Mouse (Mus musculus): ENCODE measurements at regions not wholly inside any gene's neighbourhood (a gene's known extent, or its start where the extent isn't known, plus 50 kb on each side); places are given as distances from the start of the nearest gene placed in this dataset.

DNA sequence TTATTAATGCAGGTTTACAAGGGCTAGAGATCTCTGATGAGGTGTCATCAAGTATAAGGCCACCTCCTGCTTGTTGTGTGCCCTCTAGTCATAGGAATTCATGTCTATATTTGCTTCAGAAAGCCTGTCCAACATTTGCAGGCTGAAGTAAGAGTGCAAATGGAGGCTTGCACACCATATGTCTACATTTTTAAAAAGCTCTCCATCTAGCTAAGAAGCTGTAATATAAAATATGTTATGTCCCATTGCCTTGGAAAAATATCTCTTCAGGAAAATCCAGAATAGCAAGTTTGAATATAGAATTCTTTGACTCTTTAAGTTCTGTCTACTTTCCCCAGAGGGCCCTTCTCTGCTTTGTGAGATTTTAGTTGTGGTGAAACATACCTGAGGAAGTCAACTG is 134.6 kb downstream of the Cd24a start:
- DNase-seq (ENCODE audit: low spot score in 2 of 2) = no peak

DNA sequence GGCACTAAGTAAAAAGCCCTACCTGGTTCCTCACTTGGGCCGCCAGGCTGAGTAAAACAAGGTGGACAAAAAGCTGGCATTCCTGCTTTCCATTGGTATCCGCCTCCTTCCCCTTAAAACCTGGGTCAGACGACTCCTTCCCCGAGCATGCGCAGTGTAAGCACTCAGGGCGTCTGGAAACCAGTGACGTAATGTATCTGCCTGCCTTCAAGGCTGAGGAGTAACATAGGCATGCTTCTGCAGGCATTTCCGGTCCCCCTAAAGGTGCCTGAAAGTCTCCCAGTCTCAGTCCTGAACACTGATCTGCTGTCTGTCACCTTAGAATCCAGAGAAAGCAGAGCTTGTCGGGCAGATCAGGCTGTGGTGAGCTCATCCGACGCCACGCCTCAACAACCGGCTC is 140.7 kb downstream of the Cd24a start:
- DNase-seq (ENCODE audit: low spot score in 2 of 2) = peak; percentile 18 to 51

DNA sequence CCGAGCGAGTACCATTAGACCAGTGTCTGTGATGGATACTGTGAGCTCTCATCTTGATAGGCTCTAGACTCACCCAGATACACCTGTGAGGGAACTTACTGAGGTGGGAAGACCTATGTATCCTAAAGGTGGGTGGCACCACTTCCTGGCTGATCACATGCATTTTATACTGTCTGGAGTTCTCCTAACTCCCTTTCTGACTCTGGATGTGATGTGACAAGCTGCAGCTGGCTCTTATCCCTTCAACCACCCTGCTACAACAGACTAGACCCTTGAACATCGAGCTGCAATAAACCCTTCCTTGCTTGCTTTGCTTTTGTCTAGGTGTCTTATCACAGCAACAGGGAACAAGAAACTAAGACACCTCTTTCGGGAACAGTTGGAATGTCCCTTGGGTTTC is 143.3 kb downstream of the Cd24a start:
- no peak for DNase-seq (ENCODE audit: low spot score in 2 of 2)

DNA sequence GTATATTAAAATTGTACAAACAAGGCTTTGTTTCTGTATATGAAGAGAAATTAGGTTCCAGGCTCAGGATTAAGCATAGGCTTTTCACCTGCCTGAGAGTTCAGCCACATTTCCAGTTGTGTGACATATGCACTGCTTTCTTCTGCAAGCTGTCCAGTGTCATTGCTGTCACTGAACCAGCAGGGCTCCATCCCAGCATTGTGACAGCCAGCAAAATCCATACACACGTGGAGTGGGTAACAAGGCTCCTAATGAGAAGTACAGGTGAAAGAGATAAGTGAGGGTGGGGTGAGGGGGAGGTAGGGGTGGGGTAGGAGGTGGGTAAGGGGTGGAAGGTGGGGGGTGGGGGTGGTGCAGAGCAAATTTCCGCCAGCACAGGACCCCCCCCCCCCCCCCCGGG is 144.1 kb downstream of the Cd24a start:
- DNase-seq (ENCODE audit: low spot score in 2 of 2) = no peak

DNA sequence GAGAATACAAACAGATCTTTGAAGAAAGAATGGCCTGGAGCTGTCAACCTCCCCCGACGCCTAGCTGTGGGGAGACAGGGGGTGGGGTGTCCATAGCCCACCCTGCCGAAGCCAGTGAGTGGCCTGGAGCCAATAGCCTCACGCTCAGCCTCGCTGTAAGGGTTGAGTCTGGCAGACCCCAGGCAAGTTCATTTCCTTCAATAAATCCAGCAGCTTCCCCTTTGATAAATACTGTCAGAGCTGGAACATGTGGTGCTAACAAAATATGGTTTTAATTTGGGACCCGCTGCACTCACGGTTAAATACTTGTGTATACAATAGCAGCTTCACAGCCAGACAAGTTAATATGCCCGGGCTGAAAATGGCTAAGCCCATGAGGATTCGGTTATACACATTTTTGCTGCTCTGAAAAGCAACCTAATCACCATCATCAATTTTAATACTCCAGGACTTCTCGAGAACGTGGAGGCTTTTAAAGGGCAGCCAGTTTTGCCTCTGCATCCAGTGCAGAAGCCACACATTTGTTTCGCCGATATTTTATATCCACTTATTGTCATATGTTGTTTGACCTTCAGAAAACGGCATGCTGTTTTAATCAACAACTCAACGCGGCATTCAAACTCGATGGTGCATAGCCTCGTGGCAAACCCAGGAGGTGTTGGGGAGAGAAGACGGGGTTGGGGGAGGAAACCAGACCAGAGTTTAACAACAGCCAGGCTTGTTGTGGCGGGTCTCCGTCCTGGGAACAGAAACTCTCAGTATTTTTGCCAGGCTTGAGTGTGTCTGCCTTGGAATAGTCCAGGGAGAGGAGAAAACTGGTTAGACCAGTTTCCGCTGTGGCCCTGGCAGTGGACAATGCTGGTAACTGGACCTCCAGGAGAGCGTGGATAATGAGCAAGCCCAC is 144.9 kb downstream of the Cd24a start:
- peak; percentile 45 to 57 for DNase-seq (ENCODE audit: low spot score in 2 of 2)

DNA sequence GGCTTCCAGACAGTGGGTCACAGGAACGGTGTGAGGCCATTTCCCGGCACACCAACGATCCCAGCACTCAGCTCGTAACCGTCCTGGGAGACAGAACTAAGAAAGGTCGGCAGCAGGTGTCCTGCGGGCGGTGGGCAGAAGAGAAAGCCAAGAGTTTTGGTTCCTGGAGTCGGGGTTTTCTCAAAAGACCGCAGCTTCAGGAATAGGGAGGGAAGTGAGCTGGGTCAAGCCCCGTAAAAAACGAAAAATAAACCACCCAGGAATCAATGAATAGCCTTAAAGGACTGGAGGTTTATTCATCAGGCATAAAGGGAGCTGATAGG is 145.5 kb downstream of the Cd24a start:
- DNase-seq (ENCODE audit: low spot score in 2 of 2) = no peak

DNA sequence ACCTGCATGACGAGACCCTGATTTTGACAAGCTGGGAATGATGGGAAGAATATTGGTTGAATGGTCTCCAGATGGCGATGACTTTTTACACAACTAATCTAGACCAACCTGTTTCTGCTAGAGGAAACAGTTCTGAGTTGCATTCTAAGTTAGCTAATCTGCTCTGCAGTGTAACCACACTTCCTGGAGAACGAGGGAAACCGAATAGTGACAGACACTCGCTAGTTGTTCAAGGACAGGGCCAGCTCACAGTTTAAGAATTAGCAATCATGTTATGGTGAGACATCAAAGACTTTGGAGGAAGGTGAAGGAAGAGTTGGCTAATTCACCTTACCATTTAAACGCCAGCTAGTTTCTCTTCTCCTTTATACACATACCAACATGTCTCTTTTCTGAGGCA is 149.7 kb downstream of the Cd24a start:
- no peak for DNase-seq (ENCODE audit: low spot score in 2 of 2)

DNA sequence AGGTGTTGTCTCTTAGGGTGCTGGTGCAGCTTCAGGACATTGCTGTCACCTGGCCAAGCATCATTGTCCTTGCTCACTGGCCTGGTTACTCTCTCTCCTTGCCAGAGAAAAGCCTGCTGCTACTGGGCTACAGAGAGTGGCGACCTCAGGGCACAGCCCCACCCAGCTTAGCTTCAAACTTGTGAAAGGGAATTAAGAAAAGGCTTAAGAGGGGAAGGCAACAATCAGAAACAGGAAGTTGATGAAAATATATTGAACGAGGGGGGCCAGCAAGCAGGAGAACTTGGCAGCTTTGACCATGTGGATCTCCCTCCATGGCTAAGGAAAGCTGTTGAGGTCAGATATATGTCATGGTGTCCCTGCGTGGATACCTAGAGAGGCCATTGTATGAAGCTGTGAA is 151.1 kb downstream of the Cd24a start:
- DNase-seq (ENCODE audit: low spot score in 2 of 2) = no peak

DNA sequence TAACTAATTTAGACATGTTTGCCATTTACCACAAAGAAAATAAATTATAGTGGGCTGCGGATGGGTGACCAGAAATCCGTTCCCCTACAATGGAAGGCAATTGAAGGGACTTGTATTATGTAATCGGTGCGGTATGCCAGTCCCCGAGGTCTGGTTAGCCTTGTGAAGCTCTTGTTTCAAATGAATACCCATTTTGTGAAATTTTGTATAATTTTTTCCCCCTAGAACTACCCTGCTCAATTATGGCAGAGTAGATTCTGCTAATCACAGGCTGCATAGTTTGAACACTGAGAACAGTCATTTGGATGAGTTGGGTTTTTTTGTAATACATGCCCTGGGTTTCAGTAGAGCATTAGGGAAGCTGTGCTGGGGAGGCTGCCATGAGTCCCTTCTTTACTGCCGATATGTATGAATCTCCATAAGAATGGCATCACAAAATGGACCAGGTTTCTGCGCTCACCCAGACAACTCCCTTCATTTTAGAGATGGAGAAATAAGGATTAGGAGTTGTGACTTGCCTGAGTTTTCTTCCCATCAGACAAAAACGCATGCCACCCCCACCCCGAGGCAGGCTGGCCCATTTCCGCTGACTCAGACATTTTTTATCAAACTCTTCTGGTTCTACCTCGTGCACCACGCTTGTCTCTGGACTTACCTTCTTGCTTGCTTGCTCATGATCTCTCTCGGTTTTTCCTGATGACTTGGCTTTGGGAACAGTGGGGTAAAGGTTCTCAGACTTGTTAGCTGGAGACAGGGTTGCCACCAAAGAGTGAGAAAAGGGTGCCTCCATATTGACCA is 155.7 kb downstream of the Cd24a start:
- DNase-seq (ENCODE audit: low spot score in 2 of 2) = no peak

DNA sequence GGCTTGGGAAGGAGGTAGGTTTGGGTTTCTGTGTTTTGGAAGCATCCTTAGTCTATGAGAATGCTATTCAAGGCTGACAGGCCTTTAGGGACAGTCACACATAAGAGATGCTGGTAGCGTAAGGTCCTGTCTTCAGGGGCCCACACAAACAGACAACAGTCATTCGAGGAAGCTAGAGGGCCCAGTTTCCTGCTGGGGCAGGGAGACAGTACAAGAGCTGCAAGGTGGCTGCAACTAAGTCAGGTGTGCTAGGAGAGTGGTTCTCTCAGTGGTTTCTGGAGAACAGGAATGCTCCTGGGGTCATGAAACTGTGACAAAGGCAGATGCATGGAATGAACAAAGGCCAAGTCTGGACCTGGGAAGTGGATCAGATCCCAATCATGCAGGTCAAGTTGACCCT is 161.1 kb downstream of the Cd24a start:
- no peak for DNase-seq (ENCODE audit: low spot score in 2 of 2)

DNA sequence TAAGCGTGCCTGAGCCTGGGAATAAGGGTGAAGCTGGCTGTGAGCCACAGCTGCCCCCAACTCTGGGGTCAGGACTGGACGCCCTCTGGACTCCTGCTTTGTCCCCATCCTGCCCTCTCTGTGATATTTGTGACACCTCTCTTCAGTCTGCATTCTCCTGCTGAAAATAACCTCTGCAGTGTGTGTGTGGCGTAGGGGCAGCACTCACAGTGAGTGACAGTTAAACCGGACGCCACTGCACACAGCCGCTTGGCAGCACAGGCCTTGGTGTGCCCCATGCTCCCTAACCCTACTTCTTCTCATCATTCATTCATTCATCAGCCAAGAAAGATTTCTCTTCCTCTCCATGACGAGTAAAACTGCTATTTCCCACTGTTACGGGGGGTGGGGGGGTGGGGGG is 161.6 kb downstream of the Cd24a start:
- no peak for DNase-seq (ENCODE audit: low spot score in 2 of 2)

DNA sequence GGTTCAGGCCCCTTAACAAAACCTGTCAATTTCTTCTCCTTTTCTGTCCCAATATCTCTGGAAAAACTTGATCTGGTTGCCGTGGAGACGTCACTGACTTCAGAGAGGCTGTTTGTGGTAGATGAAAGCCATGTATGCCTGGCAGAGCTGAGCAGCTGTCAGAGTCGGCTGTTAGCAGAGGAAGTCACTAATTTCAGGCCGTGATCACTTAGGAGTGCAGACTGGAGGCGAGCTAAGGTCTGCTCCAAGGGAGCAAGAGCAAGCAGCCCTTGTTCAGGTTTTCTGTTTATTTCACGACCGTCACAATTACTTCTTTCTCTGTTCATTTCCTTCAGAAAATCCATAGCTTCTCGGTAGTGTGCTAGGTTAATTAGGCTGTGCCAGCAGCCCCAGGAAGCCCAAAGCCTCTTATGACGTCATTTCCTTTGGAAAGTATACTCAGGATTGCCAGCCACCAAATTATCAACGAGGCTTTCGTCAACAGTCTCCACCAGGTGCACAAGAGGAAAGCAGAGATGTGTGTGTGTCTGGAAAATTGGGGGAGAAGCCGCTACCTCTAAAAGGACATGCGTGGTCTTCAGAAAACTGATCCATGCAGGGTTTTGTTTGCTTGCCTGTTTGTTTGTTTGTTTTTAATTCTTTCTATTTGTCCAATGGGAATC is 161.2 kb downstream of the Qrsl1 start:
- no peak for DNase-seq (ENCODE audit: low spot score in 2 of 2)

DNA sequence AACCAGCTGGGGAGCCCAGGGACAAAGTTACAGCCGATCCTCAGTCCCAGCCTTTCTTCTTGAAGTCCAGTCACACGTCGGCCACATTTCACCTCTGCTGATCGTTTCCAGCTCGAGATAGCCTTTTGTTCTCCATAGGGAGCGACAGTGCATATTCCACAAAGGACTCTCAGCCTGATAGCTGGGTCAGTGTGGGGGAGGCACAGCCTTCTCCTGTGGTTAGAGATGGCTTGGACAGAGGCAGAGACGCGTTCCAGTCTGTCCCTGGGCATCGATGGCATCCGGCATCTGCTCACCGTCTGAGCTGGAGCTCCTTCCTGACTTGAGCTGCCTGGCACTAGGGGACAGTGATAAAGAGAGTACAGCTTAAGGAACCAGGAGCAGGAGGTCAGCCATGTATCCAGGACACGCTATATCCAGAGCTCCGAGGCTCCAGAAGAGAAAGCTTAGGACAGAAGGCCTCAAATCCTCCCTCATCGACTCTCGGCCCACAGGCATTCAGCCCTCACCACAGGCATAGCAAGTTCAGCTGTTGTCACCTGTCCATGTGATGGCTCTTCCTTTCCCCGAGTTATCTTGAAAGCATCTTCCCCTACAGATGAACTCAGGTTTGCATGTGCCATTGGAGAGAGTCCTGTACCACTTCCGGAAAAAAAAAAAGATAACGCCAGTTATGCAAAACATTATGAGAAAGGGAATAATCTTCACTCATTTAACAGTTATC is 160.0 kb downstream of the Qrsl1 start:
- DNase-seq (ENCODE audit: low spot score in 2 of 2) = no peak

DNA sequence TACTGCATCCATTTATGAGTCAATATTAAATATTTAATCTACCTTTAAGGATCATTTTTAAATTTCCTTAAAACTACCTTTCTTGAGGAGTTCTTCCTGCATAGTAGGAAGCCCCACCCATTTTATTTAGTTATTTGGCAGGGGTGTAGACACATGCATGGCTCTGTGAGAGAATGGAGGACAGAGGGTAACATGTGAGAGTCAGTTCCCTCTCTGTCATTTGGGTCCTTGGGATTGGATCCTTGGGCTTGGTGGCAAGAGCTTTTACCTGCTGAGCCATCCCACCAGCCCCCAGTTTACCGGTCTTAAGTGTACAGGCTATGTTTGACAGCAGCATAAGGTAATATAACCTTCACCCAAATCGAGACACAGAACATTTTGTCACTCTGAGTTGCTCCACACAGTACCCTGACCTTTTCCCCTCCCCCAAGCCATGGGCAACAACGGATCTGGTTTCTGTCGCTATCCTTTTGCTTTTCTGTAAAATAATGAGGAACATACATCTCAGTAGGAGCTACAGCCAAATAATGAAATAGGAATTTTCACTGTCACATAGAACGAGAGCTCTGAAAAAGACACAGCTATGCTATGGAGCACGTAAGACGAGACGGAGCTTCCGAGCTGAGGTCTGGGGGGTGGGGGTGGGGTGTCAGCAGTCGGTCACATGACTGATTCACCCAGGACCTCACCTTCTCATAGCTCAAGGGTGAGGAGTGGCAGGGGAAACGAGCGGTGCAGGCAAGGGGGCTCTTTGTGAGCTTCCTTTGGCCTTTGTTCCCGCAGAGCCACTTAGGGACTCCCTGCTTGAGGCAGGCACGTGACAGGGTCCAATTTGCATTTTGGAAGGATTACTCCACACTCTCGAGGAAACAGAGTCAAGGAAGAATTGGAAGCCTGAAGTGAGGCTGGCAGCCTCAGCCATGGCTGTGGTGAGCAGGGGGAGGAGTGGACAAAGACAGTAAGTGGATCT is 159.2 kb downstream of the Qrsl1 start:
- DNase-seq (ENCODE audit: low spot score in 2 of 2) = no peak

DNA sequence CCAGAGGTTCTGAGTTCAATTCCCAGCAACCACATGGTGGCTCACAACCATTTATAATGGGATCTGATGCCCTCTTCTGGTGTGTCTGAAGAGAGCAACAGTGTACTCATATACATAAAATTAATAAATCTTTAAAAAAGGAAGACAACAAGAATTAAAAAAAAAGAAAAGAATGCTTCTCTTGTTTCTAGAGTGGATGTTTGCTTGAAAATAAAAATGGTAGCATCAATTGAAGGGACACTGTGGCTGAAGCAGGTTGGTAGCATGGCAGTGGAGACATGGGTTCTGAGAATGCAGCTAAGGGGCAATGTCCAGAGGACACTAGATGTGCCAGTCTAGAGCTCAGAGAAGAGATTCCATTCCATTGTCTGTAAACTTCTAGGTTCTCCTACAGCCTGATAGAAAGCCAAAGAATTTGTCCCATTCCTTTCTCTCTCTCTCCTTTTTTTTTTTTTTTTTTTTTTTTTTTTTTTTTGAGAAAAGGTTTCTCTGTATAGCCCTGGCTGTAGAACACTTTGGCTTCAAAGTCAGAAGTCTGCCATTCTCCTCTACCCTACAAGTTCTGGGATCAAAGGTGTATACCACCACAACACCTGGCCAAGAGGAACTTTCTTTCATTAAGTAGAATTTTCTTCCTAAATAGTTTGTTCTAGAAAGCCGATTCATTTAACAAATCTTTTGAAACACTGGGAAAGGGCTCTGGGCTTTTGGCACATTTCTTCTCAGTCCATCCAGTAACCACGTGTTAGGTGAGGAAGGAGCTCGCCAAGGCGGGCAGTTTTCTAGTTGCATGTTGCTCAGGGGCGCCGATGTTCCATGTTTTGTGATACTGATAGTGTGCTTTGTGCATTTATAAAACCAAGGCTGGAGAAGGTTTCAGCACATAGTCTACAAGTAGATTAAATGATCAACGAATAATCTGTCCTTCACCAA is 158.1 kb downstream of the Qrsl1 start:
- DNase-seq (ENCODE audit: low spot score in 2 of 2) = no peak

DNA sequence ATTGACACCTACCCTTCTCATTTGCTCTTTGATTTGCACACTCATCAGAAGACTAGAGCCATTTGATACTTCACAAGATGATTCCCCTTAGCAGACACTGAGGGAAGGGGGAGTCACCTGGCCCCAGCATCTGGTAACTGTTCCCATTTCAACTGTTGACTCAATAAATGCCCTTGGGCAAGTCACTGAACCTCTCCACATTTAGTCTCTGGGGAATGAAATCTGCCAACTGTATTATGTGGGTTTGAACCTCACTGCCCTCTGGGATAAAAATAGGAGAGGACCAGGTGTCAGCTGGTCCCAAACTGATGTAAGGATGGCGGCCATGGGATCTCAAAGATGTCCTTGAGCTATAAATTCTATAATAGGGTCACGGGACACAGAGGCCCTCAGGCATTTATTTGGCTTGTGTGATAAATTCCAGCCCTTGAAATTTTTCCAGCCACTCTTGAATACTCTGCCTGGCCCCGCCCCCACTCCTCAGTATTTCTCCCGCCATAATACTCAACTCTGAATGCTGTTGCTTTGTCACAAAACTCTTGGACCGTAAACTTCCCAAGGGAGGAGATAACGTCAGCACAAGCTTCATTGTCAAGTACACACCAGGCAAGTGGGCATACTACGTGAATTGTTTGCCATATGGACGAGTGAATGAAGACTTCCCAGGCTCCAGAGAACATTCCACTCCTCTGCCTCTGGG is 155.5 kb downstream of the Qrsl1 start:
- DNase-seq (ENCODE audit: low spot score in 2 of 2) = no peak

DNA sequence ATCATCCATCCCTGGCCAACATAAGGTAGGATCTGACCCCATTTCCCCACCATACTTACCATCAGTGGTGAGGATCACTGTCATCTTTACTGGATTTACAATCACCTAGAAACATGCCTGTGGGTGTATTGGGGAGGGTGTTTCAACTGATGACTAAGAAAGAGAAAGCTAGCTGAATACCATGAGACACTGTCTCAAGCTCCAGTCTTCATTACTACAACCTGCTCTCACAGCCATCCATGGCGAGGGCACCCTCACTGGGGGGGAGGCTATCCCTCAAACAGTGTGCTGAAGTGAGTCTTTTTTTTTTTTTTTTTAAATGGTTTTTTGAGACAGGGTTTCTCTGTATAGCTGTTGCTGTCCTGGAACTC is 154.9 kb downstream of the Qrsl1 start:
- DNase-seq (ENCODE audit: low spot score in 2 of 2) = no peak

DNA sequence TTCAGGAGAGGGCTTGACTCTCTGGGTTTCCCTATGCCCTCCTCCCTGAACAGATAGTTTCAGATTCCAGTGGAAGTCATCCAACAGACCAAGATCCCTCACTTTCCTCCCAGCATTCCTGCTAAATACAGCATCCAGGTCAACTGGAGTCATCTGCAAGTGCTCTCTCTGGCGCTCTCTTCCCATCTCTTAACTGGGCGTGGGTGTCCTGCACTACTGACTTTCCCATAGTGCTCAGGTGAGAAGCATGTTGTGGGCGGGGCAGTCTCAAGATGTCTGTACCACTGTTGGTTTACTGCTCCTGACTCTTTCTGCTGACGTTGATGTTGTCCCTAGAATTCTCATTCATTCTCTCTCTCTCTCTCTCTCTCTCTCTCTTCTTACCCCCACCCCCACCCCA is 154.0 kb downstream of the Qrsl1 start:
- DNase-seq (ENCODE audit: low spot score in 2 of 2) = no peak

DNA sequence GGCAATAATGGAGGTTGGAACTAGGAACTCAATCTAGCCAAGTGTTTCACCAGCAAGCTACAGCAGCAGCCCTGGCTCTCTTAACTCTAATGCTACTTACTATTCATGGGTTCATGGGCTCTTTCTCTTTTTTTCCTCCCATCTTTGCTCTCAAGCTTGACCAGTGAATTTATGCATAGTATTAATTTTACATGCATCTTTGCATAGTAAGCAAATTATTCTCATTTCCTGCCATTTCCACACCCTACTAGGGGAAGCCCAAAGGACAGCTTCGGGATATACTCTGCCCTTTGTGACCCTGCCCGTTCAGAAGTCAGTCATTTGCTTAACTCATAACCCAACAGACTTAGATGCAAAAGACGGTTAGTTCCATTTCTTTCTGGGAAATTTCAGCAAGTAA is 153.2 kb downstream of the Qrsl1 start:
- no peak for DNase-seq (ENCODE audit: low spot score in 2 of 2)

Measured in urinary bladder, adult 18-20 months (tissue).